7 mouse cellular contexts compared by ENCODE assay signal in the genomic region with DNA sequence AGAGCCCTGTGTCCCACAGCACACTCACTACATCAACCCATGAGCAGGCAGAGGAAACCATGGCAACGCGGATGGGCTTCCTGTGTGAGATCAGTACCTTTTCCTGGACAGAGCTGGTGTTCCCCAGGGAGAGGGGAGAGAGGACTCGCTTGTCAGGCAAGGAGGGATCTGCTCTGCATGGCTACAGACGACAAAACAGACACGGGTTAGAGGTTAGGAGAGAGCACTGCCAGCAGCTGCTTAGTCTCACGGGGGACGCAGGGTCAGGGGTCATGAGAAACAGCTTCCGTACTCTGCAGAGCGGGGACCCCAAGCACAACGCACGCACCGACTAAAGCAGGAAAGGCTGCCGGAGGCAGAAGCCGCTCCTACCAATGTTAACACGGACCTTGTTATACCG.
DNase-seq lines count a peak whose midpoint lies in the region; ATAC-seq and TF ChIP-seq lines count a peak whose summit lies in the region.

No protein-coding gene starts in this region.

- H3K4me3 ChIP-seq in hindbrain, embryonic 13.5 days: no peak overlapping the region
- no peak overlapping the region for H3K4me3 ChIP-seq in lung, embryonic 14.5 days (ENCODE audit: low read depth, low read length)

- peak; percentile 57 for DNase-seq in brain, embryonic 14.5 days (ENCODE audit: low read depth)
- DNase-seq in forelimb bud, embryonic 11.5 days (ENCODE audit: low read depth, low spot score): peak; percentile 3
- peak; percentile 33 for DNase-seq in lung, embryonic 14.5 days
- DNase-seq in splenic B cell, adult 2 months (ENCODE audit: low read depth, low spot score): peak; percentile 55
- no peak for DNase-seq in ovary, postnatal 36 days (ENCODE audit: low spot score)
- no peak for DNase-seq in cerebellum, postnatal 25 days

- no peaks in the 10 kb centered on the region for H3K27me3 ChIP-seq in hindbrain, embryonic 13.5 days
- no peaks in the 10 kb centered on the region for H3K27me3 ChIP-seq in lung, embryonic 14.5 days (ENCODE audit: insufficient read depth, low read length)
- no peaks in the 10 kb centered on the region for H3K27me3 ChIP-seq in splenic B cell, adult 2 months (ENCODE audit: control insufficient read depth, insufficient read depth, low read length, poor library complexity, severe bottlenecking)

- H3K9me3 ChIP-seq in hindbrain, embryonic 13.5 days: no peaks in the 10 kb centered on the region
- no peaks in the 10 kb centered on the region for H3K9me3 ChIP-seq in lung, embryonic 14.5 days (ENCODE audit: low read depth, low read length)

- H3K27ac ChIP-seq in hindbrain, embryonic 13.5 days: peak overlapping the region; percentile 40
- no peak overlapping the region for H3K27ac ChIP-seq in lung, embryonic 14.5 days (ENCODE audit: low read depth)

- H3K4me2 ChIP-seq in hindbrain, embryonic 13.5 days: no peak overlapping the region
- H3K4me2 ChIP-seq in lung, embryonic 14.5 days: no peak overlapping the region

- peaks cover 3% of the 10 kb centered on the region; the same call in 1 of the 2 replicates for H3K4me1 ChIP-seq in hindbrain, embryonic 13.5 days (replicated peaks)
- H3K4me1 ChIP-seq in lung, embryonic 14.5 days (ENCODE audit: insufficient read depth): no peaks in the 10 kb centered on the region

- 45% methylated on average over 16 of the region's 16 CpGs for WGBS in hindbrain, embryonic 13.5 days
- WGBS in lung, embryonic 14.5 days: 39% methylated on average over 16 of the region's 16 CpGs

- peak; percentile 84 for ATAC-seq in hindbrain, embryonic 13.5 days (ENCODE audit: low FRiP score)
- ATAC-seq in lung, embryonic 14.5 days (ENCODE audit: insufficient read depth): peak; percentile 62

- no peak for TF ChIP-seq POLR2A in brain, embryonic 14.5 days (IDR thresholded peaks at IDR 0.05; ENCODE audit: borderline replicate concordance, extremely low read depth, insufficient read depth, insufficient read length, poor library complexity, severe bottlenecking)

- peaks cover 62% of the 10 kb centered on the region for H3K36me3 ChIP-seq in hindbrain, embryonic 13.5 days
- H3K36me3 ChIP-seq in lung, embryonic 14.5 days (ENCODE audit: insufficient read depth): peaks cover 66% of the 10 kb centered on the region
- H3K36me3 ChIP-seq in splenic B cell, adult 2 months (ENCODE audit: control insufficient read depth, insufficient read depth, low read length, poor library complexity, severe bottlenecking): no peaks in the 10 kb centered on the region

- no peak overlapping the region for H3K9ac ChIP-seq in hindbrain, embryonic 13.5 days
- no peak overlapping the region for H3K9ac ChIP-seq in lung, embryonic 14.5 days

- no peak for TF ChIP-seq CTCF in brain, embryonic 14.5 days (IDR thresholded peaks at IDR 0.05; ENCODE audit: borderline replicate concordance, extremely low read depth, insufficient read depth, insufficient read length)
- no peak for TF ChIP-seq CTCF in lung, embryonic 14.5 days (IDR thresholded peaks at IDR 0.05; ENCODE audit: low read depth)

Comparison
In these comparisons a context has a peak if more than half of its experiments do, and no peak if none do; other contexts are left out.
1. DNase-seq: peak in brain, embryonic 14.5 days (single experiment), forelimb bud, embryonic 11.5 days (single experiment), lung, embryonic 14.5 days (single experiment) and splenic B cell, adult 2 months (single experiment); none in ovary, postnatal 36 days (single experiment) and cerebellum, postnatal 25 days (0 of 2).